Mouse (Mus musculus) embryonic facial prominence, embryonic 13.5 days (tissue): ENCODE data around the gene Zfp799. TPM values are rescaled to one million over a fixed set of nuclear protein-coding genes. Genes with fewer than 3 reads are reported as not detected.

Source experiments
- ATAC-seq: fragments of 200-750 bp; cut with Nextera tagmentation; 2 replicates; pipeline ENCODE4 v1.8.0; 2017; ENCODE audit warnings: low read depth; ENCODE audit not compliant: insufficient number of reproducible peaks, insufficient read depth, low FRiP score, low TSS enrichment
- H3K27ac ChIP-seq: fragments of 300-500 bp; sonication (generic); 2 replicates; pipeline ENCODE4 v1.5.1; 2015; ENCODE audit warnings: moderate library complexity, mild to moderate bottlenecking, inconsistent platforms
- H3K27me3 ChIP-seq: fragments of 300-500 bp; sonication (generic); 2 replicates; pipeline ENCODE4 v1.6.1; 2015; ENCODE audit warnings: mild to moderate bottlenecking, inconsistent platforms
- H3K36me3 ChIP-seq: fragments of 300-500 bp; sonication (generic); 2 replicates; pipeline ENCODE4 v1.6.1; 2015; ENCODE audit warnings: mild to moderate bottlenecking, inconsistent platforms
- H3K4me1 ChIP-seq: fragments of 300-500 bp; sonication (generic); 2 replicates; pipeline ENCODE4 v1.6.1; 2015; ENCODE audit warnings: inconsistent platforms
- H3K4me2 ChIP-seq: fragments of 300-500 bp; sonication (generic); 2 replicates; pipeline ENCODE4 v1.6.1; 2015; ENCODE audit warnings: moderate library complexity, mild to moderate bottlenecking, inconsistent platforms
- H3K4me3 ChIP-seq: fragments of 300-500 bp; sonication (generic); 2 replicates; pipeline ENCODE4 v1.5.1; 2015; ENCODE audit warnings: mild to moderate bottlenecking, inconsistent platforms
- H3K9ac ChIP-seq: fragments of 300-500 bp; sonication (generic); 2 replicates; pipeline ENCODE4 v1.6.1; 2015; ENCODE audit warnings: mild to moderate bottlenecking, inconsistent platforms
- H3K9me3 ChIP-seq: fragments of 300-500 bp; sonication (generic); 2 replicates; pipeline ENCODE4 v1.6.1; 2016; ENCODE audit warnings: inconsistent platforms
- WGBS: fragments of 180-500 bp; shearing (Covaris S2); methylation state at CpG from one replicate; pipeline ENCODE4 v1.1.7; 2015; ENCODE audit warnings: mixed read lengths; 5-methylcytosine and 5-hydroxymethylcytosine counted together
- polyA plus RNA-seq: library from polyadenylated mRNA; unstranded; fragments of >200 nt; fragmentation: Nextera tagmentation; extraction: Ambion mirVana; gene quantifications from 2 replicates; pipeline ENCODE4 v1.2.1, GENCODE M21; 2015

Zfp799 gene
- polyA plus RNA-seq, 1 experiment from 2014 or later, result 20.2 TPM

DNA sequence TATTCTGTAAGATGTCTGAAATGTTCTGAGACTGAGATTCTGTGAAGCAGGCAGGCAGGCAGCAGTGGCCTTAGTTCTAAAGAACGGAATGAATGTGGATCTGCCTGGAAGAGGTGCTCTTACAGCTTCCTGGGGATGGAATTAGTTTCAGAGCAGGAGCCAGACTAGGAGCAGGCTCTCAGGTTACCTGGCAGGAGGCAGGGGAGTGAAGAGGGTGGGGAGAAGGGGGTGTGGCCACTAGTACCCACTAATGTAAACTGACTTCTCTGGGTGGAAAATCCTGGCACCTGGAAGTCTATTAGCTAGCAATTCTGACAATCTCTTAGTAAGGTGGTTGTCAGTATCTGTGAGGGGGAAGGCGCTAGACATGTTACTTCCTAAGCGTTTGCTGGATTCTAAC lies 44.4 kb downstream of the Zfp799 start:
- H3K4me3 ChIP-seq, result no peak overlapping the region
- H3K27ac ChIP-seq, result no peak overlapping the region
- no peaks in the 10 kb centered on the region for H3K27me3 ChIP-seq
- no peak overlapping the region for H3K9ac ChIP-seq
- H3K4me1 ChIP-seq, result peaks cover 20% of the 10 kb centered on the region
- ATAC-seq, result no peak
- 60% methylated on average over 3 of the region's 3 CpGs for WGBS
- H3K4me2 ChIP-seq, result peak overlapping the region; percentile 70; the same call in 1 of the 2 replicates
- H3K36me3 ChIP-seq, result peaks cover 32% of the 10 kb centered on the region
- no peaks in the 10 kb centered on the region for H3K9me3 ChIP-seq

- Histone ChIP-seq H3K27ac (no peak overlapping the region), H3K9me3 (no peaks in the 10 kb centered on the region), H3K27me3 (no peaks in the 10 kb centered on the region), H3K9ac (no peak overlapping the region), H3K4me1 (0 out of 2 replicates have a peak, but pooled peaks cover 5% of the 10 kb centered on the region), H3K4me2 (no peak overlapping the region), H3K4me3 (no peak overlapping the region), H3K36me3 (peaks cover 72% of the 10 kb centered on the region)
- ATAC-seq, result no peak
- WGBS, result 95% methylated on average over 3 of the region's 3 CpGs
Measured at GRCm38 (mm10) chr17:32777564-32777963, 52.5 kb downstream of the Zfp799 start.

DNA sequence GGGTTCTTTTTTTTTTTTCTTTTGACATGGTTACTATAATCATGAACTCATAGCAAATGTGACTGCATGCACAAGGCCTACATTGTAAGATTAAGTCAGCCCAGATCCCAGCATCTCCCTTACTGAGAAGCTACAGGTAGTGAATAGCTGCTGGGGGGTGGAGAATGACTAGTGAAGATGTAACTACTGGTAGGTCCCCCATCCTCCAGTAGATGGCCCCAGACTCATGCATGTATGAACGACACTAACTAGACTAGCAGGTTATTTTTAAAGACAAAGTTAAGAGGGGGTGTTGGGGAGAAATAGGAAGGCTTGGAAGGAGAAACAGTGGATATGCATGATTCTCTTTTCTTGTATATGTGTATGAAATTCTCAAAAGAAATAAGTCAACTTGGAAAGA lies 58.8 kb downstream of the Zfp799 start:
- Histone ChIP-seq H3K9ac (no peak overlapping the region), H3K4me2 (no peak overlapping the region), H3K9me3 (peaks cover 6% of the 10 kb centered on the region; the same call in 1 of the 2 replicates), H3K4me1 (no peaks in the 10 kb centered on the region), H3K27me3 (no peaks in the 10 kb centered on the region), H3K27ac (no peak overlapping the region), H3K36me3 (peaks cover 94% of the 10 kb centered on the region), H3K4me3 (no peak overlapping the region)
- ATAC-seq, result no peak
- WGBS, result 87% methylated on average over 1 of the region's 1 CpGs

DNA sequence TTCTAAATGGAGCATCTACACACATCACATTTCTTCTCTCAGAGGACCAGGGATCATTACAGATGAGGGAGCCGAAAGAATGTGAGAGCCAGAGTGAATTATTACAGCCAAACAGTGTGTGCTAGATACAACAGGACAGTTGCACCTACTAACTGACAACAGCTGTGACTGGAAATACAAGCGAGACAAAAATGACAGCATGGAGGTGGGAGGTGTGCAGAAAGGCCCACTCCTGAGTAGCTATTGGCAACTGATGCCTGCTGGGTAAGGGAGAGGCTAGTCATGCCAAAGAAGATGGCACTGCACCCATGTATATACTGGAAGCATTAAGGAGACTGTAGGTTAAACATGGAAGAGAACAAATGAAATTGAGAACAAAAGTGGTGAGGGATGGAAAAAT lies 63.6 kb downstream of the Zfp799 start:
- 100% methylated on average over 2 of the region's 2 CpGs for WGBS

More for the DNA sequence above, 63.6 kb downstream of the Zfp799 start:
- no peak for ATAC-seq
- no peak overlapping the region for H3K27ac ChIP-seq
- H3K9me3 ChIP-seq, result peaks cover 21% of the 10 kb centered on the region; the same call in 1 of the 2 replicates
- H3K4me3 ChIP-seq, result no peak overlapping the region
- no peak overlapping the region for H3K9ac ChIP-seq
- no peaks in the 10 kb centered on the region for H3K27me3 ChIP-seq
- peaks cover 74% of the 10 kb centered on the region for H3K36me3 ChIP-seq
- no peak overlapping the region for H3K4me2 ChIP-seq
- H3K4me1 ChIP-seq, result no peaks in the 10 kb centered on the region

Other genes starting within 250 kb of the Zfp799 start
- not detected in 2 replicates for gene Cyp4f37, start 209.0 kb downstream of the Zfp799 start, polyA plus RNA-seq
- gene Cyp4f40, start 171.4 kb downstream of the Zfp799 start, polyA plus RNA-seq, result not detected in 2 replicates
- gene Cyp4f15, start 144.6 kb downstream of the Zfp799 start, polyA plus RNA-seq, result 0.45 and 1.1 TPM in 2 replicates
- 37.2 and 41.1 TPM in 2 replicates for gene Zfp871, start 42.0 kb downstream of the Zfp799 start, polyA plus RNA-seq
- 6.8 and 9.4 TPM in 2 replicates for gene Zfp811, start 20.3 kb downstream of the Zfp799 start, polyA plus RNA-seq
- 8.7 and 10.0 TPM in 2 replicates for gene Zfp870, start 61.4 kb upstream of the Zfp799 start, polyA plus RNA-seq
- 1.3 TPM in 1 of 2 replicates, not detected in the other for gene Cyp4f14, start 87.1 kb upstream of the Zfp799 start, polyA plus RNA-seq
- gene Cyp4f13, start 117.1 kb upstream of the Zfp799 start, polyA plus RNA-seq, result 10.9 and 11.0 TPM in 2 replicates
- gene Zfp472, start 135.6 kb upstream of the Zfp799 start, polyA plus RNA-seq, result 13.7 and 13.8 TPM in 2 replicates
- gene Zfp952, start 162.9 kb upstream of the Zfp799 start, polyA plus RNA-seq, result 16.3 and 17.4 TPM in 2 replicates
- 22.0 and 22.4 TPM in 2 replicates for gene Zfp763, start 203.1 kb upstream of the Zfp799 start, polyA plus RNA-seq
- not detected in 2 replicates for gene 4921501E09Rik, start 237.8 kb upstream of the Zfp799 start, polyA plus RNA-seq